Mouse (Mus musculus): ENCODE measurements around the gene Tyr.

- TF ChIP-seq CTCF (IDR thresholded peaks at IDR 0.05) (no peak), POLR2A (IDR thresholded peaks at IDR 0.05; ENCODE audit: insufficient read depth, low read depth, low read length) (no peak)
Measured at GRCm38 (mm10) chr7:87494124-87494682, 891 bp upstream of the Tyr start.
